8 mouse cellular contexts compared by ENCODE assay signal in genomic region chr9:37656439-37656881, GRCm38 (mm10). TPM values are rescaled to one million over a fixed set of nuclear protein-coding genes. Genes with fewer than 3 reads are reported as not detected.
A peak's percentile ranks its signal among the peaks of the same experiment; 100 is the strongest.
DNase-seq lines count a peak whose midpoint lies in the region; ATAC-seq and TF ChIP-seq lines count a peak whose summit lies in the region.
"Had no signal": no experiment of that assay in that cellular context is flagged by ENCODE, and none has a peak within 500 bp of the region (broad histone marks: within the 10 kb centered on the region; RNA-seq: fewer than 3 reads in every experiment).

No protein-coding gene starts in this region.

- DNase-seq in CD4-positive, CD25-positive, alpha-beta regulatory T cell, adult 2 months (ENCODE audit: low read depth, low spot score), result peak; percentile 76
- DNase-seq in MEL-GATA-1-ER (ENCODE audit: extremely low read depth, low read depth), result peak; percentile 24
- DNase-seq in forebrain, embryonic 14.5 days (ENCODE audit: low spot score), result no peak
- peak; percentile 9 to 56 for DNase-seq in spleen, adult 2 months (ENCODE audit: low read depth in 1 of 2, low spot score in 2 of 2)
- DNase-seq in gastrocnemius, postnatal 10 days, result no peak

- H3K27ac ChIP-seq in forebrain, embryonic 14.5 days (ENCODE audit: low read depth, low read length), result no peak overlapping the region
- H3K27ac ChIP-seq in intestine, postnatal 0 days (ENCODE audit: low read depth, low read length), result peak overlapping the region; percentile 97
- H3K27ac ChIP-seq in lung, embryonic 16.5 days (ENCODE audit: low read length), result peak overlapping the region; percentile 90
- peak overlapping the region; percentile 91 for H3K27ac ChIP-seq in spleen, adult 2 months (ENCODE audit: insufficient read depth, low read length)

- H3K9me3 ChIP-seq in forebrain, embryonic 14.5 days (replicated peaks; ENCODE audit: control insufficient read depth, low read length), result no peaks in the 10 kb centered on the region
- H3K9me3 ChIP-seq in intestine, postnatal 0 days (ENCODE audit: control insufficient read depth), result no peaks in the 10 kb centered on the region
- no peaks in the 10 kb centered on the region for H3K9me3 ChIP-seq in lung, embryonic 16.5 days (ENCODE audit: control insufficient read depth, low read length)

- peak overlapping the region; percentile 75 for H3K4me3 ChIP-seq in forebrain, embryonic 14.5 days (ENCODE audit: low read depth, low read length)
- peak overlapping the region; percentile 93 for H3K4me3 ChIP-seq in intestine, postnatal 0 days (ENCODE audit: low read depth, low read length)
- H3K4me3 ChIP-seq in lung, embryonic 16.5 days (ENCODE audit: low read length), result peak overlapping the region; percentile 83
- peak overlapping the region; percentile 83 for H3K4me3 ChIP-seq in spleen, adult 2 months (ENCODE audit: extremely low read depth, insufficient read depth, insufficient read length)

- peaks cover 30% of the 10 kb centered on the region for H3K36me3 ChIP-seq in forebrain, embryonic 14.5 days (ENCODE audit: control insufficient read depth, insufficient read depth, low read length)
- H3K36me3 ChIP-seq in intestine, postnatal 0 days (ENCODE audit: control insufficient read depth, insufficient read depth), result peaks cover 27% of the 10 kb centered on the region
- H3K36me3 ChIP-seq in lung, embryonic 16.5 days (ENCODE audit: control insufficient read depth, insufficient read depth, low read length), result peaks cover 19% of the 10 kb centered on the region
- peaks cover 15% of the 10 kb centered on the region for H3K36me3 ChIP-seq in spleen, adult 2 months (ENCODE audit: control insufficient read depth, insufficient read depth, low read length)

- no peak; the same call in 1 of the 2 replicates for ATAC-seq in forebrain, embryonic 14.5 days
- ATAC-seq in intestine, postnatal 0 days, result peak; percentile 52
- ATAC-seq in lung, embryonic 16.5 days (ENCODE audit: low read depth), result peak; percentile 35

- TF ChIP-seq POLR2A in spleen, adult 2 months (IDR thresholded peaks at IDR 0.05; ENCODE audit: low read depth, low read length), result no peak

- H3K9ac ChIP-seq in forebrain, embryonic 14.5 days (ENCODE audit: low read length), result peak overlapping the region; percentile 82
- peak overlapping the region; percentile 88 for H3K9ac ChIP-seq in intestine, postnatal 0 days (ENCODE audit: low read depth, low read length)
- H3K9ac ChIP-seq in lung, embryonic 16.5 days (ENCODE audit: low read length), result peak overlapping the region; percentile 85

- no peak for TF ChIP-seq CTCF in intestine, postnatal 0 days (IDR thresholded peaks at IDR 0.05; ENCODE audit: low read depth)
- TF ChIP-seq CTCF in spleen, adult 2 months (IDR thresholded peaks at IDR 0.05; ENCODE audit: extremely low read depth, insufficient read depth, insufficient read length, insufficient replicate concordance), result no peak

- no peaks in the 10 kb centered on the region for H3K27me3 ChIP-seq in forebrain, embryonic 14.5 days (replicated peaks; ENCODE audit: control insufficient read depth, insufficient read depth, low read length)
- no peaks in the 10 kb centered on the region for H3K27me3 ChIP-seq in intestine, postnatal 0 days (replicated peaks; ENCODE audit: control insufficient read depth, insufficient read depth, low read length)
- no peaks in the 10 kb centered on the region for H3K27me3 ChIP-seq in lung, embryonic 16.5 days (ENCODE audit: control insufficient read depth, insufficient read depth, low read depth, low read length)
- no peaks in the 10 kb centered on the region for H3K27me3 ChIP-seq in spleen, adult 2 months (ENCODE audit: control insufficient read depth, insufficient read depth, low read length)

- WGBS in forebrain, embryonic 14.5 days, result 1% methylated on average over 10 of the region's 10 CpGs
- under 1% methylated on average over 10 of the region's 10 CpGs for WGBS in intestine, postnatal 0 days
- 1% methylated on average over 10 of the region's 10 CpGs for WGBS in lung, embryonic 16.5 days
- under 1% methylated on average over 10 of the region's 10 CpGs for WGBS in spleen, adult 2 months

- H3K4me1 ChIP-seq in forebrain, embryonic 14.5 days (ENCODE audit: control insufficient read depth, insufficient read depth, low read length), result peaks cover 5% of the 10 kb centered on the region
- H3K4me1 ChIP-seq in intestine, postnatal 0 days (replicated peaks; ENCODE audit: control insufficient read depth, insufficient read depth, low read length), result no peaks in the 10 kb centered on the region
- H3K4me1 ChIP-seq in lung, embryonic 16.5 days (replicated peaks; ENCODE audit: control insufficient read depth, insufficient read depth, low read length), result peaks cover 5% of the 10 kb centered on the region; the same call in 1 of the 2 replicates
- H3K4me1 ChIP-seq in spleen, adult 2 months (ENCODE audit: control insufficient read depth, insufficient read depth, insufficient read length), result peaks cover 3% of the 10 kb centered on the region; the same call in 1 of the 2 replicates

- H3K4me2 ChIP-seq in forebrain, embryonic 14.5 days (ENCODE audit: low read length), result peak overlapping the region; percentile 80
- H3K4me2 ChIP-seq in intestine, postnatal 0 days (replicated peaks; ENCODE audit: low read depth), result peak overlapping the region; percentile 68
- peak overlapping the region; percentile 70 for H3K4me2 ChIP-seq in lung, embryonic 16.5 days (ENCODE audit: low read depth, low read length)

RNA-seq across cellular contexts. Expression of gene Tbrg1, which starts 0.7 kb away (rescaled TPM):
- 97.4 and 98.2 TPM in 2 replicates for polyA plus RNA-seq in forebrain, embryonic 14.5 days (2014; fragmentation: Nextera tagmentation; extraction: Ambion mirVana)
- polyA plus RNA-seq in intestine, postnatal 0 days (2015; fragmentation: Nextera tagmentation; extraction: Ambion mirVana), result 261 and 265 TPM in 2 replicates
- polyA plus RNA-seq in lung, embryonic 16.5 days (2015; fragmentation: Nextera tagmentation; extraction: Ambion mirVana), result 134 and 139 TPM in 2 replicates
- 20.7 and 22.2 TPM in 2 replicates for polyA plus RNA-seq in spleen, adult 2 months (2012; rRNA removed)
- 10 to 100 TPM; 46.1 to 54.6 TPM for total RNA-seq in gastrocnemius, postnatal 10 days (2021)

RNA-seq across cellular contexts. Expression of gene Panx3, which starts 12.6 kb away (rescaled TPM):
- not detected in 2 replicates for polyA plus RNA-seq in forebrain, embryonic 14.5 days (2014; fragmentation: Nextera tagmentation; extraction: Ambion mirVana)
- polyA plus RNA-seq in intestine, postnatal 0 days (2015; fragmentation: Nextera tagmentation; extraction: Ambion mirVana), result not detected in 2 replicates
- 1.0 TPM in 1 of 2 replicates, not detected in the other for polyA plus RNA-seq in lung, embryonic 16.5 days (2015; fragmentation: Nextera tagmentation; extraction: Ambion mirVana)
- polyA plus RNA-seq in spleen, adult 2 months (2012; rRNA removed), result not detected in 2 replicates
- total RNA-seq in gastrocnemius, postnatal 10 days (2021), result 1 to 10 TPM in 1 of 2 experiments, not detected in 1; 3.3 TPM
- total RNA-seq: heart, postnatal 14 days had no signal

RNA-seq across cellular contexts. Expression of gene Spa17, which starts 42.9 kb away (rescaled TPM):
- 11.0 and 12.6 TPM in 2 replicates for polyA plus RNA-seq in forebrain, embryonic 14.5 days (2014; fragmentation: Nextera tagmentation; extraction: Ambion mirVana)
- 3.8 and 4.3 TPM in 2 replicates for polyA plus RNA-seq in intestine, postnatal 0 days (2015; fragmentation: Nextera tagmentation; extraction: Ambion mirVana)
- 11.8 and 13.8 TPM in 2 replicates for polyA plus RNA-seq in lung, embryonic 16.5 days (2015; fragmentation: Nextera tagmentation; extraction: Ambion mirVana)
- 0.21 TPM in 1 of 2 replicates, not detected in the other for polyA plus RNA-seq in spleen, adult 2 months (2012; rRNA removed)
- total RNA-seq in gastrocnemius, postnatal 10 days (2021), result 1 to 10 TPM; 2.1 to 3.0 TPM

RNA-seq across cellular contexts. Expression of gene Olfr160, which starts 59.6 kb away (rescaled TPM):
- polyA plus RNA-seq in forebrain, embryonic 14.5 days (2014; fragmentation: Nextera tagmentation; extraction: Ambion mirVana), result not detected in 2 replicates
- not detected in 2 replicates for polyA plus RNA-seq in intestine, postnatal 0 days (2015; fragmentation: Nextera tagmentation; extraction: Ambion mirVana)
- polyA plus RNA-seq in lung, embryonic 16.5 days (2015; fragmentation: Nextera tagmentation; extraction: Ambion mirVana), result not detected in 2 replicates
- not detected in 2 replicates for polyA plus RNA-seq in spleen, adult 2 months (2012; rRNA removed)
- not detected for total RNA-seq in gastrocnemius, postnatal 10 days (2021)
- total RNA-seq: heart, postnatal 14 days had no signal

Comparison
In these comparisons a context has a peak if more than half of its experiments do, and no peak if none do; other contexts are left out.
1. DNase-seq: peak in CD4-positive, CD25-positive, alpha-beta regulatory T cell, adult 2 months (single experiment), MEL-GATA-1-ER (single experiment) and spleen, adult 2 months (2 of 2); none in forebrain, embryonic 14.5 days (single experiment) and gastrocnemius, postnatal 10 days (single experiment).
2. Peak in every context shown above with its lines, with median percentiles within 50 percentile points of each other: H3K4me2 ChIP-seq, H3K4me3 ChIP-seq and H3K9ac ChIP-seq.